Mouse (Mus musculus) heart, embryonic 12.5 days (tissue): ENCODE data around the gene Nup155. TPM values are rescaled to one million over a fixed set of nuclear protein-coding genes. Genes with fewer than 3 reads are reported as not detected.
"Not testable (repeated sequence)": the region's sequence is repeated elsewhere in the genome, so short reads cannot be mapped to it uniquely, and the experiment has no call there.

Source experiments
- ATAC-seq: fragments of 200-750 bp; cut with Nextera tagmentation; 2 replicates; pipeline ENCODE4 v1.8.0; 2017; ENCODE audit warnings: moderate TSS enrichment, moderate library complexity; ENCODE audit not compliant: insufficient number of reproducible peaks, low FRiP score
- H3K27ac ChIP-seq: fragments of 300-500 bp; sonication (generic); 2 replicates; pipeline ENCODE4 v1.5.1; 2016; ENCODE audit warnings: mild to moderate bottlenecking, moderate library complexity; ENCODE audit not compliant: poor library complexity, severe bottlenecking
- H3K27me3 ChIP-seq: fragments of 300-500 bp; sonication (generic); replicated peaks from 2 replicates; pipeline ENCODE4 v1.6.1; 2016; ENCODE audit warnings: mild to moderate bottlenecking, moderate library complexity
- H3K36me3 ChIP-seq: fragments of 300-500 bp; sonication (generic); 2 replicates; pipeline ENCODE4 v1.6.1; 2016; ENCODE audit warnings: mild to moderate bottlenecking, moderate library complexity
- H3K4me1 ChIP-seq: fragments of 300-500 bp; sonication (generic); replicated peaks from 2 replicates; pipeline ENCODE4 v1.6.1; 2016; ENCODE audit warnings: mild to moderate bottlenecking
- H3K4me2 ChIP-seq: fragments of 300-500 bp; sonication (generic); 2 replicates; pipeline ENCODE4 v1.6.1; 2016; ENCODE audit warnings: mild to moderate bottlenecking, moderate library complexity
- H3K4me3 ChIP-seq: fragments of 300-500 bp; sonication (generic); 2 replicates; pipeline ENCODE4 v1.5.1; 2016; ENCODE audit warnings: mild to moderate bottlenecking
- H3K9ac ChIP-seq: fragments of 300-500 bp; sonication (generic); 2 replicates; pipeline ENCODE4 v1.6.1; 2016; ENCODE audit warnings: mild to moderate bottlenecking, moderate library complexity
- H3K9me3 ChIP-seq: fragments of 300-500 bp; sonication (generic); replicated peaks from 2 replicates; pipeline ENCODE4 v1.6.1; 2016; ENCODE audit warnings: mild to moderate bottlenecking, moderate library complexity
- WGBS: fragments of 180-500 bp; shearing (Covaris S2); methylation state at CpG from one replicate; pipeline ENCODE4 v1.1.7; 2016; 5-methylcytosine and 5-hydroxymethylcytosine counted together
- polyA plus RNA-seq: library from polyadenylated mRNA; unstranded; fragments of >200 nt; fragmentation: Nextera tagmentation; extraction: Ambion mirVana; gene quantifications from 2 replicates; pipeline ENCODE4 v1.2.1, GENCODE M21; 2016

Nup155 gene
- 18.0 and 18.7 TPM in 2 replicates for polyA plus RNA-seq

- peaks cover 19% of the 10 kb centered on the region for H3K36me3 ChIP-seq
- H3K27me3 ChIP-seq: no peaks in the 10 kb centered on the region
- peak; percentile 93 for ATAC-seq
- H3K27ac ChIP-seq: peak within 1 kb of the TSS; percentile 79
- peaks cover 19% of the 10 kb centered on the region for H3K4me1 ChIP-seq
- H3K4me2 ChIP-seq: peak within 1 kb of the TSS; percentile 86
- no peaks in the 10 kb centered on the region for H3K9me3 ChIP-seq
- WGBS: under 1% methylated on average over 54 of the region's 54 CpGs
- peak within 1 kb of the TSS; percentile 95 for H3K9ac ChIP-seq
- H3K4me3 ChIP-seq: peak within 1 kb of the TSS; percentile 91
Observed at GRCm38 (mm10) chr15:8108966-8109743, at the start of gene Nup155. Nup155 (plus strand) TSS chr15:8109273.

GRCm38 (mm10) chr15:8065221-8065620, 43.9 kb upstream of the Nup155 start:
- Histone ChIP-seq H3K36me3 (peaks cover 38% of the 10 kb centered on the region), H3K4me3 (no peak overlapping the region), H3K27ac (no peak overlapping the region), H3K4me2 (no peak overlapping the region), H3K9ac (no peak overlapping the region), H3K27me3 (no peaks in the 10 kb centered on the region), H3K4me1 (no peaks in the 10 kb centered on the region), H3K9me3 (no peaks in the 10 kb centered on the region)
- WGBS: 63% methylated on average over 6 of the region's 6 CpGs
- no peak for ATAC-seq

- not testable (repeated sequence) for H3K9ac ChIP-seq, H3K4me1 ChIP-seq, H3K4me3 ChIP-seq, H3K4me2 ChIP-seq, ATAC-seq, H3K27ac ChIP-seq, H3K9me3 ChIP-seq, H3K27me3 ChIP-seq
- 85% methylated on average over 3 of the region's 3 CpGs for WGBS
- H3K36me3 ChIP-seq: peaks cover 51% of the 10 kb centered on the region
Observed at GRCm38 (mm10) chr15:8073159-8073558, 35.9 kb upstream of the Nup155 start.

- Histone ChIP-seq H3K4me3 (no peak overlapping the region), H3K27ac (no peak overlapping the region), H3K27me3 (no peaks in the 10 kb centered on the region), H3K36me3 (peaks cover 25% of the 10 kb centered on the region), H3K9me3 (no peaks in the 10 kb centered on the region), H3K9ac (no peak overlapping the region), H3K4me1 (no peaks in the 10 kb centered on the region), H3K4me2 (no peak overlapping the region)
- no peak for ATAC-seq
- WGBS: 89% methylated on average over 8 of the region's 8 CpGs
Observed at GRCm38 (mm10) chr15:8082139-8082538, 26.9 kb upstream of the Nup155 start.

GRCm38 (mm10) chr15:8087293-8087692, 21.8 kb upstream of the Nup155 start:
- 91% methylated on average over 4 of the region's 4 CpGs for WGBS
- Histone ChIP-seq H3K36me3 (peaks cover 20% of the 10 kb centered on the region), H3K4me2 (no peak overlapping the region), H3K27me3 (no peaks in the 10 kb centered on the region), H3K27ac (no peak overlapping the region), H3K4me1 (no peaks in the 10 kb centered on the region), H3K4me3 (no peak overlapping the region), H3K9ac (no peak overlapping the region), H3K9me3 (no peaks in the 10 kb centered on the region)
- ATAC-seq: no peak

GRCm38 (mm10) chr15:8088715-8089114, 20.4 kb upstream of the Nup155 start:
- no peak overlapping the region for H3K4me2 ChIP-seq
- 79% methylated on average over 3 of the region's 3 CpGs for WGBS

DNA sequence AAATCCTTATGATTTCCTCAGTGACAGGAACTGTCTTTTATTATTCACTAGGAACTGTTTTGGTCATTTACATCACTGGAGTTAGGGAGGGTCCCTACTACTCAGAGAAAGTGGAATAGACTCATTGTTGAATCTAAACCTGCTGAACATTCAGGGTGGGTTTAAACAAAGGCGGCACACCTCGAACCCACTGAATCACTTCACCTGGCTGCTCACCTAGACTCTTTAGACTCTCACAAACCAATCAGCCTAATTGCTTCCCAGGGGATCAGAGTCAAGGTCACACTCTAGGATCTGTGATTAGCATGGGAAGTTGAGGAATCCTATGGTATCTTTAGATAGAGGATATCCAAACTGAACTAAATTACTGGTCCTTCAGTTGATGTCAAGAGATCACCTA, 18.4 kb upstream of the Nup155 start:
- H3K9ac ChIP-seq: no peak overlapping the region
- H3K36me3 ChIP-seq: peaks cover 43% of the 10 kb centered on the region
- no peak overlapping the region for H3K4me3 ChIP-seq

More at GRCm38 (mm10) chr15:8088715-8089114, 20.4 kb upstream of the Nup155 start:
- no peaks in the 10 kb centered on the region for H3K27me3 ChIP-seq
- H3K4me3 ChIP-seq: no peak overlapping the region
- no peak overlapping the region for H3K27ac ChIP-seq
- H3K9ac ChIP-seq: no peak overlapping the region
- ATAC-seq: no peak
- H3K4me1 ChIP-seq: no peaks in the 10 kb centered on the region
- H3K9me3 ChIP-seq: no peaks in the 10 kb centered on the region
- peaks cover 27% of the 10 kb centered on the region for H3K36me3 ChIP-seq

DNA sequence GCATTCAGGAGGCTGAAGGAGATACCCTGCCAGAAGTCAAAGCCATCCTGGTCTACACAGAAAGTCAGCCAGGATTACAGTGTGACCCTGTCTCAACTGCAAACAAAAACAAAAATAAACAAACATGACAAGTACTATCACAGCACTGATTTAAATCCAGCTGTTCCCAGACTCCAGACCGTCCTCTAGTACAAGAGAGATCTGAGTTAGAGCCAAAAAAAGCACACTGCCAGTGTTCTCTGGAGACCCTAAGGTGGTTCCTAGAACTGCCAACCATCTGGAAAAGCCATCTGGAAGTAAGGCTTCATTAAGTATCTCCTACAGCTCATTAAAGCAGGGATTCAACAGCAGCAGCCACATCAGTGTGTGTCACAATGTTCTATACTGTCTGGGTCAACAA, 16.4 kb upstream of the Nup155 start:
- H3K9me3 ChIP-seq: not testable (repeated sequence)

More for the DNA sequence above, 18.4 kb upstream of the Nup155 start:
- no peak for ATAC-seq
- 91% methylated on average over 2 of the region's 2 CpGs for WGBS
- no peak overlapping the region for H3K27ac ChIP-seq
- no peaks in the 10 kb centered on the region for H3K27me3 ChIP-seq
- no peaks in the 10 kb centered on the region for H3K4me1 ChIP-seq
- no peaks in the 10 kb centered on the region for H3K9me3 ChIP-seq
- no peak overlapping the region for H3K4me2 ChIP-seq

GRCm38 (mm10) chr15:8097853-8098252, 11.2 kb upstream of the Nup155 start:
- Histone ChIP-seq H3K4me3 (peak overlapping the region; percentile 31; the same call in 1 of the 2 replicates), H3K4me1 (peaks cover 4% of the 10 kb centered on the region; the same call in 1 of the 2 replicates), H3K36me3 (peaks cover 33% of the 10 kb centered on the region), H3K27ac (no peak overlapping the region), H3K27me3 (no peaks in the 10 kb centered on the region), H3K9me3 (no peaks in the 10 kb centered on the region), H3K9ac (no peak overlapping the region), H3K4me2 (peak overlapping the region; percentile 54)
- 25% methylated on average over 7 of the region's 7 CpGs for WGBS
- no peak for ATAC-seq

More for the DNA sequence above, 16.4 kb upstream of the Nup155 start:
- H3K27me3 ChIP-seq, H3K27ac ChIP-seq, H3K4me2 ChIP-seq, H3K4me3 ChIP-seq, H3K9ac ChIP-seq, H3K4me1 ChIP-seq, ATAC-seq: not testable (repeated sequence)
- WGBS: 68% methylated on average over 1 of the region's 1 CpGs
- peaks cover 53% of the 10 kb centered on the region for H3K36me3 ChIP-seq

GRCm38 (mm10) chr15:8098774-8099749, 10.0 kb upstream of the Nup155 start, which contains the start of gene Wdr70:
Wdr70 (minus strand) TSS chr15:8099209.
- peaks cover 23% of the 10 kb centered on the region for H3K36me3 ChIP-seq
- ATAC-seq: peak; percentile 88
- H3K27ac ChIP-seq: peak within 1 kb of the TSS; percentile 7; the same call in 1 of the 2 replicates

More at GRCm38 (mm10) chr15:8098774-8099749, 10.0 kb upstream of the Nup155 start, which contains the start of gene Wdr70:
- Histone ChIP-seq H3K4me2 (peak within 1 kb of the TSS; percentile 71), H3K4me3 (peak within 1 kb of the TSS; percentile 95), H3K4me1 (peaks cover 4% of the 10 kb centered on the region; the same call in 1 of the 2 replicates), H3K27me3 (no peaks in the 10 kb centered on the region), H3K9ac (peak within 1 kb of the TSS; percentile 91), H3K9me3 (no peaks in the 10 kb centered on the region)
- whole genome bisulfite sequencing: 2% methylated on average over 56 of the region's 56 CpGs
